Mouse (Mus musculus) left cerebral cortex, postnatal 25 days (tissue): Measurements from ENCODE around the gene Ube2b. TPM values are rescaled to one million over a fixed set of nuclear protein-coding genes. Genes with fewer than 3 reads are reported as not detected.

Source experiments
- DNase-seq, 2 experiments: peaks; one replicate each; pipeline ENCODE4 v3.0.0; 2022; ENCODE audit warnings: low spot score in 2 of 2, mixed read lengths in 1 of 2
- intact Hi-C: fragments of 180-260 bp; cut with DNase I; formaldehyde crosslinking; loops from one replicate; pipeline ENCODE4 v1.15.1; 2025
- total RNA-seq, 2 experiments: library from RNA; stranded (reverse); gene quantifications; 2 replicates each; pipeline ENCODE4 v1.2.3; 2021

Gene Ube2b
- 100 to 1,000 TPM; 191 to 200 TPM for total RNA-seq

DNA sequence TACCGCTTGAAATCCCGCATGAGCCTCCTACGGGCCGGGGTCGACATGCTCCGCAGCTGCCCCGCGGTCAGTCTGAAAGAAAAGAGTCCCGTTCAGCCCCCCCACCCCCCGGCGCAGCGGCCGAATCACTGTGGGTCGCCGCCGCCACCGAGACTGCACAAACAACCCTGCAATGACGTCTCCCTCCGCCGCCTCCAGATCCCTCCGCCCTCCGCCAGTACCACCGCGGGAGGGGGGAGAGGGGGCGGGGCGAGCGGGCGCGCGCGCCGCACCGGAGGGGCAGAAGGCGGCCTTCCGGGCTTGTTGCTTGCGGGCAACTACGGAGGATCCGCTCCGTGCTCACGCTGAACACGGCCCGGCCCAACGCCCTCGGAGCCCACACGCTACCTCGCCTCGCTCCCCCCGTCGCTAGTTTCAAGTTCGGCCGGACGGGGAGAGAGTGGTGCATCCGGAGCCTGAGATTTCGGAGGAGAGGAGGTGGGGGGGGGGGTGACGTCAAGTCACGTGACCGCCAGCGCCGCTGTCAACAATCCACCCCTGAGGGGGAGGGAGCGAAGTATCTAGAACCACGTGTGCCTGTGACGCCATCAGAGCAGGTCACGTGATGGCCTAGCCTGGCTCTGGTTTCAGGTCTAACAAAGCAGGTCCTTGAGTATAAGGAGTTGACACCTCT is at the start of gene Ube2b:
Gene Ube2b, minus strand, starts transcription at position 473 of the 673 bp plus-strand sequence.
- peak; percentile 96 to 99 for DNase-seq
- intact Hi-C loops: loop anchor here (1.0 to 5.0 kb wide), 3 partner anchors 33 to 144 kb away; partner anchors contain the start of genes Cdkn2aipnl and Ppp2ca

DNA sequence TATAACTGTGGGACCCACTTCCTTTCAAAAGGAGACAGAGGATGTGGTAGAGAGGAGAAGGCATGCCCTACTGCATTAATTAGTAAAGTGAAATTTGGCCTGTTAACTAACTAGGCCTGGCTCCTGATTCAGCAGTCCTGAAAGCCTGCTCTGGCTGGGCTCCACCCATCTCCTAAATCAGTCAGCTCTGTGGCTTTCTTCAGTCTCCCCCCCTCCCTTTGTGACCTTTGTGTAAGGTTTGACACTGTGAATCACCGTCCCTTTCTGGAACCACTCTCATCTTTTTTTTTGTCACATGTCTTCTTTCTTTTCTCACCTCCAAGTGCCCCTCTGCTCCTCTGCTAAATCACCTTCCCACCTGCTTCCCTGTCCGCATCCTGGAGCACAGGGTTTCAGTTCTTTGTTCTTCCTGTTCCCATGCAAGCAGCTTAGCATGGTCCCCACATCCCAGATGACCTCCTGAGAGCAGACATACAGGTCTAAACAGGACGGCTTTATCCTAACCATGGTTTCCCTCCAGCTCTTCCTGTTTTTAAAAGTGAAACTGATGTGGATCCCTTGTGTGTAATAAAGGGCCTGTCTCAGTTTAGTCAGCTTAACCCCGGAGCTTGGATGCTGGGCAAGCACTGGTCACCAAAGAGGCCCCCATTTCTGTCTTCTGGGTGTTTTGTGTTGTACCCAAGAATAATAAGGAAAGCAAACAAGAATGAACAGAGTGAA is 46.0 kb upstream of the Ube2b start:
- intact Hi-C loops: loop anchor here (10.0 kb wide), 1 partner anchor 298 kb away; no protein-coding TSS in a partner anchor
- no peak for DNase-seq

DNA sequence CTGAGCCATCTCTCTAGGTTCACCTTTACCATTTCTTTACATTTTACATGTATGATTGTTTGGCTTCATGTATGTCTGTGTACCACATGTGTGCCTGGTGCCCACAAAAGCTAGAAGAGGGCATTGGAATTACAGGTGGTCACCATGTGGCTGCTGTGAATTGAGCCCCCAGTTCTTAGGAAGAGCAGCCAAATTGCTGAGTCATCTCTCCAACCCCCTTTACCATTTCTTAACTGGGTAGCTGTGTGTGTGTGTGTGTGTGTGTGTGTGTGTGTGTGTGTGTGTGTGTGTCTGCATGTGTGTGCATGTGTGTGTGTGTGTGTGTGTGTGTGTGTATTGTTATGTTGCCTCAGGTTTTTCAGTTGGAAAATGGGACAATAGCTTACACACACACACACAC is 43.6 kb upstream of the Ube2b start:
- intact Hi-C loops: loop anchor here (10.0 kb wide), 1 partner anchor 301 kb away; no protein-coding TSS in a partner anchor
- no peak for DNase-seq

DNA sequence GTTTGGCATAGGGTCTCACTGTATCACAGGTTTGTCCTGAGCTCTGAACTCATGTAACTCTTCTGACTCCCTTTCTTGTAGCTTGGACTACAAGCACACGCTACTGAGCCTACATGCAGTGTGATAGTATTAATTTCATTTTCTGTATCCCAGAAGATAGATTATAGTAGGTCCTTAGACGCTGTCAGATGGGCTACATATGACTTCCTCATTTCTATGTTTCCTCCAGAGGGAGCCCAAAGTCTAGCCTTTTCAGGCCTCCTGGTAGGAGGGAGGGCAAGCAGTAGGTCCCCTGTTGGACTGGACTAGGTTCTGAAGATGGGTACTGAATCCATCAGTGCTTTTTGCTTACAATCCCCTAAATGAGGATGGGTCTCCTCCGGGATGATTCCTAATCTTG is 42.7 kb upstream of the Ube2b start:
- DNase-seq: no peak
- intact Hi-C loops: loop anchor here (1.0 to 10.0 kb wide), 2 partner anchors 177 to 302 kb away; no protein-coding TSS in a partner anchor

DNA sequence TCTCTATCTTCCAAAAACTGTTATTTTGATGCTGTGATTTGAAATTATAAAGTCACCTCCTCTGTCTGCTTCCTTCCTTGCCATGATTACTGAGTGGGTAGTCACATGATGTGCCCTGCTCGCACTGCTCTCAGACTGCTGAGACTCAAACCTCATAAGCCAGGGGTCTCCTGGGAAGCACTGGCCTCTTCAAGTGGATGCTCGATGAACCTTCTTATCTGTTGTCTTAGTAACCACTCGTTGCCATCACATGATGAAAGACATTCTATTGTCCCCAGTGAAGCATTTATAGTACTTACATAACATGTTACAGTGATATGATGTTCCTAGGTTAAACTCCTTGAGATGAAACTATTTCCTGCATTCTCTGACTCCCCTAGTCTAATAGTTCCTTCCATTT is 37.1 kb upstream of the Ube2b start:
- DNase-seq: no peak
- intact Hi-C loops: no loop called here

DNA sequence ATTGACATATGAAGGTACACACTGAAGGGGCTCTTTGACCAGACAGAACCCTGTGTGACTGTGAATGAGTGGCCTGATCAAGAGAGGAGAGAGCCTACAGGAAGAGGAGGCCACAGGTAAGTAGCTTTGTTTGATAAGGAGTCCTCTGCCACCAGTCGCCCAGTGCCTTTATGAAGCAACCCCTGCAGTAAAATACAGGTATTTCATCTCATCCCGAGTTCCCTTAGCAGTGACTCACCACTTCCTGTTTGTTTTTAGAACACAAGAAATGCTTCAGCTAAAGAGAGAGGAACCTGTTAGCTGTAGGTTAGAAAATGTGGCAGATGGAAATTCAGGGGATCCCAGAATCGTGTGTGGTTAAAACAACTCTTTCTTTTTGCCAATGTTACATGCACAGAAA is 35.3 kb upstream of the Ube2b start:
- intact Hi-C loops: no loop called here
- DNase-seq: no peak

DNA sequence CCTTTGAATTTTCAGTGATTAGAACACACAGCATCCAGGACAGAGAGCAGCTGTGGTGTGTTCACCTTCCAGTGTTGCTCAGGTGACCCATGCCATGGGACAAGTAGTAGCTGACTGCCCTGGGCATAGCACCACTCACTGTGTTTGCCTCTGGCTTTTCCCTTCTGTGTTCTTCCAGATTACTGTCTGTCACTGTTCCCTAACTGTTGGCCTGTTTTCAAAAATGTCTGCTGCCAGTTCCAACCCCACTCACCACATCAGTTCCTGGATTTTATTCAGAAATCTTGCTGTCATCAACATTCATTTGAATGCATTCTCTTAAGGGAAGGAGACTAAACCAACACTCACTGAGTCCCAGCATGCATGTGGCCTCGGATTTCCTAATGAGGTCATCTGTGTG is 33.4 kb upstream of the Ube2b start:
- intact Hi-C loops: no loop called here

DNA sequence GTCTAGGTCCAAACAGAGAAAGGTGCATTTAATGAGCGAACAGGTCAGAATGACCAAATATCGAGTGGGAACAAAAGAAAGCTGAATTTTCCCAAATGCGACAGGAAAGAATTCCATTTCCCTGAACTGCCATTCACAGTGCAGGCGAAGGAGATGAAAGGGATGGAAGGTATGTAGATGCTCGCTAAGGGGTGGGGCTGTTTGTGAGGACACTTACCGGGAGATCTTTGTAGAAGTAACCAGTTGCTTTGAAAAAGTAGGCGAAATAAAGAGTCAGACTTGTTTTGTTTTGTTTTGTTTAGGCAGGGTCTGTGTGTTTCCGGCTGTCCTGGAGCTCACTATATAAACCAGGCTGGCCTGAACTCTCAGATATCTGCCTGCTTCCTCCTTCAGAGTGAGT is 31.8 kb upstream of the Ube2b start:
- intact Hi-C loops: no loop called here
- DNase-seq: no peak

More for the DNA sequence above, 33.4 kb upstream of the Ube2b start:
- peak in 1 of 2 experiments; percentile 50 for DNase-seq

DNA sequence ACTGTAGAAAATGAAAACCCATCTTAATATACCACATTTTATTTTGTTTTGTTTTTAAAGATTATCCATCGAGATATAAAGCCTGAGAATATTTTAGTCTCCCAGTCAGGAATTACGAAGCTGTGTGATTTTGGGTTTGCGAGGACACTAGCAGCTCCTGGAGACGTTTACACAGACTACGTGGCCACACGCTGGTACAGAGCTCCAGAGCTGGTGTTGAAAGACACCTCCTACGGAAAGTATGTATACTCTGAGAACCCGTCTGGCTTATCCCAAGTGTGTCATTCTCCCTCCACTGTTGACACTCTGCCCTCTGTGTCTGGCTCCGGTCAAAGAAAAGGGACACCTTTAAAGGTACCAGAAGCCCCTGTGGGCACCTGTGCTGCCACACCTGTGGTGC is 17.7 kb upstream of the Ube2b start:
- DNase-seq: peak in 1 of 2 experiments; percentile 66
- intact Hi-C loops: no loop called here

DNA sequence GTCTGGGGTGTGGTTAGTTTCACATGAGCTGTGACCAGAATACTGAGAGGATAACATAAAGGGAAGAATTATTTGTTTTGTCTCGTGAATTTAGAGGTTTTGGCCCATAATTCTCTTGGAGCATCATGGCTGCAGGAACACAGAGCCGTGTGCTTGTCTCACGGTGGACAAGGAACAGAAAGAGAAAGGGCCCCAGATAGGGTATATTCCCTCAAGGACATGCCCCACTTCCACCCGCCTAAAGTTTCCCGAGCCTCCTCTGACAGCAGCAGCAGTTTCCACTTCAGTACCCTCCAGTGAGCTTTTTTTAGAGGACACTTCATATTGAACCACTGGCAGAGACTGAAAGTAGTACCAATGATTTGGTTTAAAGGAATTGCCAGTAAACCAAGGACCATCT is 11.0 kb upstream of the Ube2b start:
- intact Hi-C loops: no loop called here
- DNase-seq: no peak

DNA sequence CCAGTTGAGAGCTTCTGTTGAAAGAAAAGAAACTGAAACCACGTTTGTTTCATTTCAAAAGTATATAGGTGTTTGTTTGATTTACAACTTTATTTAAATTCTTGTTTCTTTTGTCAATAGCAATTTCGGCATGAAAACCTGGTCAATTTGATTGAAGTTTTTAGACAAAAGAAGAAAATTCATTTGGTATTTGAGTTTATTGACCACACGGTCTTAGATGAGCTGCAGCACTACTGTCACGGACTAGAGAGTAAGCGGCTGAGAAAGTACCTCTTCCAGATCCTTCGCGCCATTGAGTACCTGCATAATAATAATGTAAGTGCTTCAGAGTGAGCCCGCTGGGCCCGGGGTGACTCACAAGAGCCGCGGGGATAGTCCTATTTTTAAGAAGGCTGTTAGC is 10.4 kb upstream of the Ube2b start:
- intact Hi-C loops: no loop called here
- no peak for DNase-seq

DNA sequence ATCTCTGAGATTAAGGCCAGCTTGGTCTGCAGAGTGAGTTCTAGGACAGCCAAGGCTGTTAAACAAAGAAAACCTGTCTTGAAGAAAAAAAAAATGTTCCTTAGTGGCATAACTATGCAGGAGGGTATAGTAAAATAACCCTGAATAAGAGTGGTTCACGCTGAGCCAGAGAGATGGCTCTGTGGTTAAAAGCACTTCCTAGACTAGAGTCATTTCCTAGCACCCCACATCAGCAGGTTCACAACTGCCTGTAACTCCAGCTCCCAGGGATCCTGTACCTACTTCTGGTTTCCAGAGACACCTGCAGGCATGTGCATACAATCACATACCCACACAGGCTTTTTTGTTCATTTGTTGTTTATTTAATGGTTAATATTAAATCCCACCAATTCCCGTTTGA is 5.0 kb upstream of the Ube2b start:
- intact Hi-C loops: no loop called here
- DNase-seq: no peak

DNA sequence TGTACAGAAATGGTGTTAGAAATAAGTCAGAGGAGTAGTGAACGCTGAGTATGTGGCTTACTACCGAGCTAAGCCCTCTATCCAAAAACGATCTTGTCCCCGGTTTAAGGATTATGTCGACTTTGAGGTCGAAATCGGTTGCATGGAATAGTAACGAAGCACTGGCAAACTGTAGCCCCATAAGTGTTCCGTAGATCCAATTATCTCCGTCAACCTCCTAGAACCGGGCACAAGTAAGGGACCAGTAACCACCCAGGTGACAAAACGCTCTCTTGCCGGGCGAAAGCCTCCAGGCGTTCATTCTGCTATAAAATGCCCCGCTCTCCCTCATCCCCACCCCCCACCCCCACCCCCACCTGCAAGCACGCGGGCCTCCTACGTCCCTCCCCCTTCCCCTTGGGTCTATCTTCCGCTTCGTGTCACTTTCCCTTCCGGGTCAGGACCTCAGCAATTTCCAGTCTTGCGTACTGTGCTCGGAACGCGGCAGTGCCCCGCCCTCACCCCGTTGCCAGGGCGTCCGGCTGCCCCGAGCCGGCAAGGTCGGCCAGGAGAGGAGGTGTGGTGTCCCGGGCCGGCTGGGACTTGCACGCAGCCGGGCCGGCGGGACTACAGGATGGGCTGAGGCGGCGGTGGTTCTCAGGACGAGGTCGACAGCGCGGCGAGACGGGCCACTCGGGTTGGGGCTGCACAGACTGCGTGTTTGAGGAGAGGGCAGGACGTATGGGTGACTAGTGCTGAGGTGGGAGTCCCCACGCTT is 3.4 kb upstream of the Ube2b start, which contains the start of gene Cdkl3:
Gene Cdkl3, plus strand, starts transcription at position 450 of the 757 bp plus-strand sequence.
- peak; percentile 88 to 94 for DNase-seq
- intact Hi-C loops: loop anchor here (5.0 kb wide), 1 partner anchor 37 kb away; the partner anchor contains the start of gene Cdkn2aipnl

DNA sequence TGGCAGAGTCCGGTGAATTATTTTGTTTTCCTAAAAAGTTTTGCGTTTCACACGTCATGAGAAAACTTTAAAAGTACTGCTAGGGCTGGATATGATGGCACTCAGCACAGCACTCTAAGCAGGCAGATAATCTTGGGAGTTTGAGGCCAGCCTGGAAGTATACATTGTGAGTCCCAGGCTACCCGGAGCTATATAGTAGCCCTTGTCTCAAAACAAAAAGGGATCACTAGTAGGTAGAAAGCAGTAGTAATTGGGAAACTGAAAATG is 2.9 kb upstream of the Ube2b start:
- intact Hi-C loops: loop anchor here (5.0 kb wide), 1 partner anchor 36 kb away; the partner anchor contains the start of gene Cdkn2aipnl
- DNase-seq: no peak

DNA sequence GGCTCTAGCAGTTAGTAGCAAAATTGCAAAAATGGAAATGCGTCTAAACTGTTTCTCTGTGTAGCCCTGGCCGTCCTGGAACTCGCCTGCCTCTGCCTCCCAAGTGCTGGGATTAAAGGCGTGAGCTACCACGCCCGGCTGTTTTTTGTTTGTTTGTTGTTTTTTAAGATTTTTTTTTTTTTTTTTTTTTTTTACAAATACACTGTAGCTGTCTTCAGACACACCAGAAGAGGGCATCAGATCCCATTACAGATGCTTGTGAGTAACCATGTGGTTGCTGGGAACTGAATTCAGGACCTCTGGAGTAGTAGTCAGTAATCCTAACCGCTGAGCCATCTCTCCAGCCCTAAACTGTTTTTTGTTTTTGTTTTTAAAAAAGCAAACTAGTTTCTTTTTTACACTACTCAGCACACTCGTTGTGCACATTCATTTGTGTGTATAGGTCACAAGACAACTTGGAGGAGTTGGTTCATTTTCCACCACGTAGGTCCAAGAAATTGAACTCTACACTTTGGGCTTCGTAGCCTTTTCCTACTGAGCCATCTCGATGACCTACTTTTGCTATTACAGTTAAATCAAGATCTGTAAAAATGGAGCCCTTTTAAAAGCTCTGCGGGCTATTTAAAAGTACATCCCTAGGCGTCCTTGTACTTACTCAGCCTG is 2.4 kb upstream of the Ube2b start:
- no peak for DNase-seq
- intact Hi-C loops: loop anchor here (5.0 kb wide), 1 partner anchor 36 kb away; the partner anchor contains the start of gene Cdkn2aipnl

DNA sequence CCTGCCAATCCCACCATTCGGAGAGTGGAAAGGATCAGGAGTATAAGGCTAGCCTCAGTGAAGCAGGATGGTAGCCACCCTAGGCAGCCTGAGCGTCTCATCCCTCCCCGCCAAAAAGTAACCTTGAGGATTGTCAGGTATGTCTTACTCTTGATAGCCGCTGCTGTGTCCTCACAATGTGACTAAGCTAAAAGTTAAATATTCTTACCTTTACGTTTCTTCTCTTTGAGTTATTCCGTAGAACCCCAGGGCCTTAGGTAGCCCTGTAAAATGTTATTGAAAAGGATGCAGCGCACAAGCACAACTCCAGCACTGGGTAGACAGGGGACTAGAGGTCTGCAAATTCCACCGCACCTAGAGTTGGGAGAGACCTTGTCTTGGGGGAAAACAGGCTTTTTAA is 1.3 kb upstream of the Ube2b start:
- intact Hi-C loops: loop anchor here (2.0 to 5.0 kb wide), 2 partner anchors 35 to 97 kb away; partner anchors contain the start of genes Cdkn2aipnl and Ppp2ca
- DNase-seq: no peak

DNA sequence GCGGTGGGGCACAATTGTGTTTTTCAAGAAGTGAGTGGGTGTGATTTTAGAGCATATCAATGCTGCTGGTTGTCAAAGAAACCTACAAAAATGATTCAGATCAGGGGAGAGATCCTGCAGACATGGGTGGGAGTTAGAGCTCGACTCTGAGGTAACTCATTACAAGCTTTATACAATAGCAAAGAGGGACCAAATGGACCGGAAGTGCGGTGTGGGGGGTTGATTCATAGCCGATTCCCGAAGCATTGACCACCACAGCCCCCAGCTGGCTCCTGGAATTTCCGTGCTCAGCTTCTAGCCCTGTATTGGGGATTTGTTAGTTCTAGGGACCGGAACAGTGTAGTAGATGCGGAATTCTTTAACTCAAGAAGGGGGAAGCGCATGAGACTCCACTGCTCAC is 779 bp upstream of the Ube2b start:
- DNase-seq: no peak
- intact Hi-C loops: loop anchor here (2.0 to 5.0 kb wide), 2 partner anchors 34 to 97 kb away; partner anchors contain the start of genes Cdkn2aipnl and Ppp2ca

DNA sequence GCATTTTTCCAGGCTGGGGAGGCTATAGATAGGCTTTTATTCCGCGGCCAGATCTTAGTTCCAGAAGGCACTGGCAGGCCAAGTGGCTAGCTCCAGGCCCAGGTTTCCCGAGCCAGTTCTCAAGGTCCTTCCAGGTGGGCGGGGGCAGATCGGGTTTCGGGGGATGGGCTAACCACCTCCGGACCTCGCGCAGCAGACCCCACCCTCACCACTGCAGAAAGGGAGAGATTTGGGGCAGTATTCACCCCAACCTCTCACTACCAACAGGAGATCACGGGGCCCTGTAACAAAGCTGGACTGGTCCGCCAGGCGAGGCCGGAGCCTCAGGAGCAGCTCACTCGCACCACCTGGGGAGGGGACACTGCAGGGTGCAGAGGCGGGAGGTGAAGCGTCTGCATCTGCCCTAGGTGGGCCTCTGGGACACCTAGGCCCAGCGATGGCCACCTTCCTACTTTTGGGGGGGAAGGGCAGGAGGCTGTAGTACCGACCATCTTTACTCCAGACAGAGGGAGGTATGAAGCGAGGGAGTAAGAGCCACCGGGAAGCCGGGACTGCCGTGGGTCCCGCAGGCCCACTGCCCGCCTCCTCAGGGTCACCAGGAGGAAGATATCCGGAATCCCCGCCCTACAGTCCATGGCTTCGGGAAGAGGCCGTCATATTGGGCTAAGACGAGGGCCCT is 812 bp downstream of the Ube2b start:
- intact Hi-C loops: loop anchor here (1.0 to 5.0 kb wide), 3 partner anchors 32 to 143 kb away; partner anchors contain the start of genes Cdkn2aipnl and Ppp2ca
- peak; percentile 20 to 24 for DNase-seq

DNA sequence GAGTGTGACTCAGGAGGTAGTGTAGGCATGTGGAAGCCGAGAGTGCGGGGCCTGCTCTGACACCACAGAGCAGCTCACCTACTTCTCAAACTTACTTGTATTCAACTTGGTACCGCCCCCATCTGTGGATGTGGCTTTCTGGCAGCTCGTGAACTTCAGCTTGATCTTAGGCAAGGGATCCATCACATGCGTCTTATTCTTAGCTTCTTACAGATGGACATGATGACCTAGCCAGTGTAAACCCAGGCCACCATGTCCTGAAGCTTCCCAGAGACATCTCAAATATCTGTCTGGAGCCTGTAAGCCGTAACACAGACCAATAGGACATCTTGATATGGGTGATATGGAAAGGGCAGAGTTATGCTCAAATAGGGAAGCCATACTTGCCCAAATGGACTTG is 28.9 kb downstream of the Ube2b start:
- intact Hi-C loops: no loop called here
- DNase-seq: no peak
